Mouse (Mus musculus) spleen, adult 18-20 months (tissue): ENCODE data around the gene Mapk9.
"Not testable (repeated sequence)": the region's sequence is repeated elsewhere in the genome, so short reads cannot be mapped to it uniquely, and the experiment has no call there.

Experiments
- DNase-seq, 2 experiments: peaks; one replicate each; pipeline ENCODE4 v3.0.0; 2022; ENCODE audit warnings: mixed read lengths in 2 of 2

Gene Mapk9

DNA sequence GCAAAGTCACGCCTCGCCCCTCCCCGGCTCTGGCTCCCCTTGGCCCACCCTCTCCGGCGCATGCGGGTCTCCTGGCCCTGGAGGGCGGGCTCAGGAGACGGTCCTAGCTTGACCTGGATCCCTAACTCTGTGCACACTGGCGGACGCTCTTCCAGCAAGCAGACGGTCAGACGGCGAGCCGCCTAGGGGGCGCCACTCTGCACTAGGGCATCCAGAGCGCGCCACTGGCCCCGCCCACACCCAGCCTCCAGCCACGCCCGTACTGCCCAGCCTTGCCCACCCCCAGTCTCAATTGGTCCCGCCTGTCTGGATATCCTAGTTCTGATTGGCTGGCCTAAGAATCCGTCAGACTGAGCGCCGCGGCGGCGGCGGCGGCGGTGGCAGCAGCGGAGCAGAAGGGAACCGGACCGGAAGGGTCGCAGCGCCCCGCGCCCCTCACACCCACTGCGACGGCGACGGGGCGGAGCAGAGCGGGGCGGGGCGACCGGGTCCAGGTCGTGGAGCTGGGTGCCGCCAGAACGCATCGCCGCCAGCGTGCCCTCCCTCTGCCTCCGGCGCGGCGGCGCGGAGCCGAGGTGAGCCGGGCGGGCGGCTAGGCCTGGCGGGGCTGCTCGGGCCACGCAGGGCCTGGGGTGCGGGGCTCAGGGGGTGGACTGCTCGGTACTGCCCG, at the start of gene Mapk9:
TSS of gene Mapk9 (plus strand) at position 351 of the 670 bp plus-strand sequence.
- peak; percentile 97 to 99 for DNase-seq

DNA sequence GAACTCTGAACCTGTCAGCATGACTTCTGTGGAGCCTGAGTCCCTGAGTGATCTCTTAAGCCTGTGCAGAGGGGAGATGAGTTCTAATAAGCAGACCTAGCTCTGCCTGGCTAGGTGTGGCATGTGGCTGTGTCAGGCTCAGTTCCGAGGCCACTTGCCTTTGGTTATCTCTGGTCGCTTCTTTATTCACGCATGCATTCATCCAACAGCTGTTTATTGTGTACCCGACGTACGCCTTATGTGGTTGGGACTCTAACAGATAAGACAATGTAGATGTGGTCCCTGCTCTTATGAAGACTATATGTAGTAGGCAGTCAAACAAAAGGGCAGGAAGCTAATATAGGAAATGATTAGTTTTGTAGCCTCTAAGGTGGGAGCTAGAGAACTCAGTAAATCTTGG, 47.6 kb upstream of the Mapk9 start:
- no peak for DNase-seq

DNA sequence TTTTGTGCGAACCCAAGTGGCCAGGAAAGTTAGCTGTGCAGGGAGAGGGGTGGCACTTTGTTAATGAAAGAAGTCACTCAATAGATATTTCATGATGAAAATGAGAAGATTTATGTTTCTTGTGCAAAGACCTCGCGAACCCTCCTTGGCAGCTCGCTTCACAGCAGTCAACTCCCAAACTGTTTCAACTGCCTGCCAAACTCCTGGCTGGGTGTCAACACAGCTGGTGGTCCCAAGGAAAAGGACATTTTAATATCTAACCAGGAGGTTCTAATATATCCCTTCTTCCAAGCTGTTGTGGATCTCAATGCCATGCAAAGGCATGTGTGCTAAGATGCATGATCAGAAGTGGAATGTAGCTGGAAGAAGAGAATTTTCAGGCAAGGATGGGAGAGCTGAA, 45.0 kb upstream of the Mapk9 start:
- DNase-seq: no peak

DNA sequence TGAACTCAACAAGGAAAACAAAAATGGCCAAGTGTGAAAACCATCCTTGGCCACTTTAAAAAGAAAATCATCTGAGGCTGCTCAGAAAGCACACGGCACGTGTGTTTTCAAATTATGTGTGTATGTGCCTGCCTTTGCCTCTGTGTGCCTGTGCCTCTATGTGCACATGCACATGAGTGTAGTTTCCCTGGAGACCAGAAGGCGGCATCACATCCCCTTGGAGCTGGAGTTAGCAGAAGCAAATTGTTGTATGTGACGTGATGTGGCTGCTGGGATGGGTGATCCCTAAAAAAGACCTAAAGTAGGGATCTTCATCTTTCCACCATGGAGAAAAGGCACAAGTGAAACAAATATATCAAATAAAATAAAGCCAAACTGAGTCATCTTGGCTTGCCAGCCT, 42.8 kb upstream of the Mapk9 start:
- no peak for DNase-seq

DNA sequence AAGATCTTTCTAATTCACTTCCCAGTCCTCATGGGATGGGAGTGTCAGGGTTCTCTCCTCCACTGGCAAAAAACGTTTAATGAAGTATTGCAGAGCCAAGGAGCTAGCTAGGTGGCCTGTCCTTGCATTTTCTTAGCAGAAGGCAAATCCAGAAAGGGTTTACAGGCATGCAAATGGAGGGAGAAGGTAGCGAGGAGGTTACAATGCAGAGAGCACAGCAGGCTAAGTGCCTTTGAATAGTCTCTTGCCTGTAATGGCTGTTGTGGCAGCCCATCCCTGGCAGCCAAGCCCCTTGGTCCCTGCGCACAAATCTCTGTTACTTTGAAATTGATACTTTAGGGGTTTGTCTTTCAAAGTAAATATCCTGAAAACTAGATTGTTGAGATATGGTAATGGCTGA, 40.3 kb upstream of the Mapk9 start:
- DNase-seq: no peak

DNA sequence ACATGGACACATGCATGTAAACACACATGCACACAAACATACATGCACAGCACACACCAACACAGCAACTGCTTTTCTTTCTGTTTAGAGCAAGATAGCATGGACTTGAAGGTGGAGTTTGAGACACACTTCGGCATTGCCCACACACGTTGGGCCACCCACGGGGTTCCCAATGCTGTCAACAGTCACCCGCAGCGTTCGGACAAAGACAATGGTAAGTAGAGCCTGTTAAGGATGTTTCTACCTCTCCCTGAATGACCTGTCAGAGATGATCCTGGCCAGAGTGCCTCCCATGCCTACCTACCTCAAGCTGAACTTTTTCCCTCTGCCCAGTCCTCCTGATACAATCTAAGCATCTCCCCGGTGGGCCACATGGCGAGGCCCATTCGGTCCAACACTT, 37.6 kb upstream of the Mapk9 start:
- DNase-seq: no peak

DNA sequence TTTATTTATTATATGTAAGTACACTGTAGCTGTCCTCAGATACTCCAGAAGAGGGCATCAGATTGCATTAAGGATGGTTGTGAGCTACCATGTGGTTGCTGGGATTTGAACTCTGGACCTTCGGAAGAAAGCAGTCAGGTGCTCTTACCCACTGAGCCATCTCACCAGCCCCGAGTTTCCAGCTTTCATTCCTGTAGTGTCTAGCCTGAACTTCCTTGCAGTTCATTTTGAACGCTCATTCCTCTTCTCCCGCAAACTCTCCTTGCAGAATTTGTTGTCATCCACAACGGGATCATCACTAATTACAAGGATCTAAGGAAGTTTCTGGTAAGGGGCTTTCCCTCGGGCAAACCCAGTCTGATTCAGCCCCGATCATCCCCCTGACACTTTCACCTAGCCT, 35.9 kb upstream of the Mapk9 start:
- not testable (repeated sequence) for DNase-seq

DNA sequence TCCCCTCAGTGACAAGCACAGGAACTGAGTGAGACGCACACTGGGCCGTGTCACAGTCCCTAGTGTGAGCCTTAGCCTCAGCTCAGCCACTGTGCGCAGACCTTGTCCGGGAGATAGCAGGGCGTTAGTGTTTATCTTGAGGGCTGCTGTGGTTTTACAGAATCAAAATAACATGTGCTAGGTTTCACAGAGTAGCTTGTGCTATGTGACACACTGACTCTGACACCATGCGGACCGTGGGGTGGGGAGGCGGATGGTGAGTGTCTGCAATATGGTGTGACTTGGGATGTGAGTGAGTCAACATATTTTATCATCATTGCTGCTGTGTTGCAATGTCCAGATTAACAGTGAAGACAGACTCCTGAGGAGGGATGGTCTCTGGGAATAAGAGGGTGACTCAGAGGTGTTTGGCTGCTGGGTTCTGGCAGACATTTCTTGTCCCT, 35.4 kb upstream of the Mapk9 start:
- no peak for DNase-seq

DNA sequence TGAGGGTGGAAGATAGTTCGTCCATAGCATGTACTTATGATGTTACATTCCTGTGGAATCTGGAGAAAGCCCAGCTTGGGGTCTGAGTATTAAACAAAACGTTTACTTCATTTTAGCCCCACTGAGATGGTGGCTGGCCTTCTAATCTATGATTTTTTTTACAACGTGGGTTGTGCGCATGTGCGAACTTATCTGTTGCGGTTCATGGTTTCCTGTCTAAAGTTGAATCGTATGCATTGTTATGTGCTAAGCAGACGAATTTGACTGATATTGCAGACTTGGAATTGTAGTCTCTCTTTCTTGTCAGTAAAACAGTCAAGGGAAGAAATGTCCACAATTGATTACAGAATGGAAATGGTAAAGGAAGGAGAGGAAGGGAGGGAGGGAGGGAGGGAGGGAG, 34.7 kb upstream of the Mapk9 start:
- no peak for DNase-seq

DNA sequence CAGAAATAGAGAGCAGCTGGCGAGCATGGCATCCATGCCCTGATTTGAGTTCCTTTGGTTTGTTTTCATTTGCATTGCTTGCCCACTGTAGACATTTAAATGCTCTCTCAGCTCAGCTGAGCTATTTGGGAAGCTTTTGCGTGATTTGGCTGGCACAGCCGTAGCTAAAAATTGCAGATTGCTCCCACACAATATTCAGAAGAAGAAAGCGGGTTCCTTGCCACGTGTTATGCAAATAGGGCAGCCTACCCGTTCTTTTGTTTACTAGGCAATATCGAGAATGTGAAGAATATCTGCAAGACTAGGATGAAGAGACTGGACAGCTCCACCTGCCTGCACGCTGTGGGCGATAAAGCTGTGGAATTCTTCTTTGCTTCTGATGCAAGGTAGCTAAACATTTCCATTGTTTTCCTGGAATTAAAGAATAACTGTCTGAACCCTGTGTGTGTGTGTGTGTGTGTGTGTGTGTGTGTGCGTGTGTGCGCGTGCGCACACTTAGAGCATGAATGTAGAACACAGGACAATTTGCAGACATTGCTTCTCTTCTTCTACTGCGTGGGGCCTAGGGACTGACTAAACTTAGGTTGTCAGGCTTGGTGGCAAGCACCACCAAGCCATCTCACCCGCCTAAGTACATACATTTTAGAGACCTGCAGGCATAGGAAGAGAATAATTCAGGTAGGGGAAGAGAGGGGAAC, 27.5 kb upstream of the Mapk9 start:
- no peak for DNase-seq

DNA sequence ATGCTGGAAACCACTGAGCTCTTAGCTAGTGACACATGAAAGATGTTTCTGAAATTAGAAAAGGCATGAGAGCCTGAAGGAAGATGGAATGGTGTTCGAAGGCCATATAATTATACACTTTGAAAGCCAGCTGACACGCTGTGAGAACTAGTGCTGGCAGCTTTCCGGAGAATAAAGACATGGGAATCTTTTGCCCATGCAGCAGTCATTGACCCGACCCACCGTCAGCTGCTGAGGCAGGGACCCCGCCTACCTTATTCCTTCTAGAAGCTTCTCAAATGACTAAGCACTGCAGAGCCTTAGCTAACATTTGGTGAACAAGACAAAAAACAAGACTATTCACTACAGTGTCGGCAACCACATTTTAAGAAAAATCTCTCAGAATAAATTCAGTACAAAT, 26.9 kb upstream of the Mapk9 start:
- no peak for DNase-seq

DNA sequence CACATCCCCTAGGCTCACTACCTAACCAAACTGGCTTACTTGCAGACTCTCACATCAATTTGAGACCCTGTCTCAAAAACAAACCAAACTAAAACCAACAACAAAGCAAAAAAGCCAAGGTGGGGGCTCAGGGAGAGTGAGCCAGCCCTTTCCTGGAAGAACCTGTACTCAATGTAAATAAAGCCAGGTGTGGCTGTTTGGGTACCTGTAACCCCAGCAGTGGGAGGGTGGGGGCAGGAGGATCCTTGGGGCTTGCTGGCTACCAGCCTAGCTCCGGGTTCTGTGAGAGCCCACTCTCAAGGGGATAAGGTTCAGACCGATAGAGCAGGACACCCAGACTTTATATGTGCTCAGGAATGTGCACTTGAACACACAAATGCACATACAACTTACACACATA, 25.6 kb upstream of the Mapk9 start:
- no peak for DNase-seq

DNA sequence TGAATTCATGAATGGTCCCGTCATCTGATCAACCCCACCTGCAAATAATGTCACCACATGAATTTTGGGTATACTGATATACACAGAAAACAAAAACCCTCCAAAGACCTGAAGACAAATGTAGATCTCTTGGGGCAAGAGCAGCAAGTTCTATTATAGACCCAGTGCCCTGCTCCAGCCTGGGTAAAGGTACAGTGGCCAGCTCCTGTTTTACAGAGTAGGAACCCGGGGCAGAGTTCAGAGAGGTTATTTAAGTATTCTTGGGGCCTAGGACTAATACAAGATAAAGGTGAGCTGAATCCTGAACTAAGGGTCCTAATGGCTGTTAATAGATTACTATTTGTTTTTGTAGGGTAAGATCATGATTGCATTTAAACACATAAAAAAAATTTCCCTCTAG, 25.0 kb upstream of the Mapk9 start:
- DNase-seq: no peak

DNA sequence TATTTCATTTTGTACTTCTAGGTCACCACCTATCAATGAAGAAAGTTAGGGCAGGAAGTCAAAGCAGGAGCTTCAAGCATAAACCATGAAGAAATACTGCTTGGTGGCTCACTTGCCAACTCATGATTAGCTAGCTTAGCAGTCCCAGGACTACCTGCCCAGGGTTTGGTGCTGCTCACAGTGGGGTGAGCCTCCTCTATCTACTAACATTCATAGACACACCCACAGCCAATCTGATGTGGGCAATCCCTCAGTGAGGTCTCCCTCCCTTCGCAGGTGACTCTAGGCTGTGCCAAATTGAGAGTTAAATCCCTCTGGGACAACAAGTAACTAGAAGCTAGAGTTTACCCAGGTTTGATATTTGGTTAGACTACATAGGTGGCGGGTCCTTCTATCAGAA, 24.2 kb upstream of the Mapk9 start:
- DNase-seq: no peak

DNA sequence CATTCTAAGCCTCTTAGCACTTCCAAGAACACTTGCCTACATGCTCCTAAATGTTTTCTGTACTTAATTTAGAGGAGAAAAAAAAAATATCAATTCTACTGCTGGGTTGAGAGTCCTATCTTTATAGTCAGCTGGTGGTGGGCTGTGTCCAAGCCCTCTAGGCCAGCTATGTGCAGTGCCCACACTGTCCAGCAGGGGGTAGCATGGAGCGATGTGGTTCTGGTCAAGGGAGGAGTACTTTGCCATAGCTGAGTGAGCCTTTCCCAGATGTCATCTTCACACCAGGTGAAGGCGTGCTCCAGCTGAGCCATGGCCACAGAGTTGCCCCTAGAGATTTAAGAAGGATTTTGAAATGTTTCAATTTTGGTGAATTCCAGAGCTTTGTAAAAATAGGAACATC, 21.7 kb upstream of the Mapk9 start:
- peak; percentile 52 to 80 for DNase-seq

DNA sequence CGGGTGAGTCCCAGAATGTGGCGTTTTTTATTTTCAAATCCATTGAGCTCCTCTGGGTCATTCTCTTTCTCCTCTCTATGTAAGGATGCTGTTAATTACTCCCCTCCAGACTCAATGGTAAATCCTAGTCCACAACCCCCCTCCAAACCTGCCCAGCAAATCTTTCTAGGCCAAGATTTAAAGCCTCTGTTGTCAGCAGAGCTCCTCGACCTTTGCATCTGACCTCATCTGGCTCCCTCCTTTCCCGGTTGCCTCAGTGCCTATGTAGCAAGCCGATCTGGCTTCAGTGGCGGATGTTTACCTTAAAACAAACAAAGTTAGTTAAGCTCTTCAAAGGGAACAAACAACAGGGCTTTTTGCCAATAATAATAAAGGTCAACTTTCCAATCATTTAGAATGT, 19.3 kb upstream of the Mapk9 start:
- DNase-seq: no peak

DNA sequence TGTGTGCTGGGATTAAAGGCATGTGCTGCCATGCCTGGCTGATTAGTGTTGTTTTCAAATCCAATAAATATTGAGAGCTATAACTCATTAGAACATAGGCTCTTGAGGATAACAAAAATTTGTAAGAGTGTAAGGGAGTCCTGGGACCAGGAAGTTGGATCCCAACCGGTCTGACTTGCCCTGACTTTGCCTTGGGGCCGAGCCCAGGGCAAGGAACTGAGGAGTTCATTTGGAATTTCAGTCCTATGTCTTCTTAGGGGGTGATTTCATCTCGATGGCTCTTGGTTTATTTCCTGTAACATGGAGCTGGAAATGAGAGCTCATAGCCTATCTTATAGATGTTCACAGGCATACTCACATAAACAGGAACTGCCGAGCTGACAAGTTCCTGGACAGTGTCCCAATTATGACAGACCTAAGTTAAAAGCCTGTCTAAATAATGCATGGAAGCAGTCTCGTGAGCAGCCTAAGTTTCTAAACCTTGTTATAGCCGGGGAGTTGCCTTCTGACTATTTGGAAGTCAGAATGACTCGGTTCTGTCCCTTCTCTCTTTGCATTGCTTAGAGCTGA, 17.3 kb upstream of the Mapk9 start:
- no peak for DNase-seq

DNA sequence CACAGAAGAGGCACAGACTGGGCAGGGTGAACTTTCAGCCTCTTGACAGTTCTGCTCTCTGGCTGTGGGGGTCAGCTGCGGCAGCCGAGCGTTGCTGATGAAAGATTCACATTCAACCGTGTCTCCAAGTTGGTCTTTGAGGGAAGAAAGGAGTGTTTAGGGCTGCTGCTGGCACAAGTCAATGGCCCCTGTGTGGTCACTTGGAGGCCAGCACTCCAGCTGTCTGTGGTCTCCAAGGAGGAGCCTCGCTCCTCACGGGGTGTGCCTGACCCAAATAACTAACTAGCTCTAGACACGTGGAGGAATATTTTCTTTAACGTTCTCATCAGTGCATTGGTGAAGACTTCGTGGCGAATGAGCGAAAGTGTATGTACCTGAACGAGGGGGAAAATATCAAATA, 14.6 kb upstream of the Mapk9 start:
- no peak for DNase-seq

DNA sequence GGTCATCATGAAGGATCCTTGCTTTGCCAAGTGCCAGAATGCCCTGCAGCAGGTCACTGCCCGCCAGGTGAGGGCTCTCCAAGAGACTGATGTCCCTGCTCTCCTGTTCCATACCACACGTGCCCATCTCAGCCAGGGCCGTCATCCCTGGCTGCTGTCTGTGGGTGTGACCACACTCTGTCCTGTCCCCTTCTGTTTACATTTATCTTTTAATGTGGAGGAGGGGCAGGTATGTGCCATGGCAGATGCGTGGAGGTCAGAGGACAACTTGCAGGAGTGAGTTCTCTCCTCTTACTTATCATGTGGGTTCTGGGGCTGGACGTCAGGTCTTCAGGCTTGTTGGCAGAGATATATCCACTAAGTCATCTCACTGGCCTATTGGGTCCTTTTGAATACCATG, 13.6 kb upstream of the Mapk9 start:
- no peak for DNase-seq

DNA sequence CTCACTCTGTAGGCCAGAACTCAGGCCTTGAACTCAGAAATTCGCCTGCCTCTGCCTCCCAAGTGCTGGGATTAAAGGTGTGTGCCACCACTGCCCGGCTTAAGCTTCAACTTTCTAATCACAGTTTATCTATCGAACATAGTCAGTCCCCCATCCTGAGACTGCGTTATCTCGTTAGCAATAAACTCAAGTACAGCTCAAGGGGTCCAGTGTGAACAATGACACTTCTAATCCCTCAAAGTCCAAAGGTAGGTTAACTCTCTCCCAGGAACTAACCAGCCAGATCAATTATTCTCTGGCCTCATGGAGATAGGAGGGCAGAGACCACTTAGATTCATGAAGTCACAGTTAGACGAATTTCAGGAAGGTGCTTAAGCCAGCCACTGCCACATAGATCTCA, 12.3 kb upstream of the Mapk9 start:
- DNase-seq: no peak

DNA sequence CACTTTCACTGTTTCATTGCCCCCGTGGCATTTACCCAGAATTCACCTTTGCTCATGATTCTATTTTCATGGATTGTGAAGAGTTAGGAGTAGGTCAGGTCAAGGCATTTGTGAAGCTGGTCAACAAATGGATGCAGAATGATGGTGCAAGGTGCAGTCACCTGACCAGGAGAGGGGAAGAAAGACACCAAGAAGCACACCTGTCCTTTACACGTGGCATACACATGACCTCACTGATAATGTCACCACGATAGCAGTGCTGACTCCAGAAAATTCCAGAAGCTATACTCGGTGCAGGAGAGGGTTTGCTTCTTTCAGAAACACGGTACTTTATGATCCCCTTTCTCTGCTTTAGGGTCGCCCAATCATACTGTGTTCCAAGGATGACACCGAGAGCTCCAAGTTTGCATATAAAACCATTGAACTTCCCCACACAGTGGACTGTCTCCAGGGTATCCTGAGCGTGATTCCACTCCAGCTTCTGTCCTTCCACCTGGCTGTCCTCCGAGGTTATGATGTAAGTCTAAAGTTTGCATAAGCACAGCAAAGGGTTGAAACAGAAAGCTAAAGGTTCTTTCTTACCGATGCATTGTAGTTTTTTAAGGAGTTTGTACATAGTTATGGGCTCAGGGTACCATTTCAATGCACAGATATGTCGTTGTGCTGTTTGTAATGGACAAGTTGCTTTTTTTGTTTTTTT, 11.1 kb upstream of the Mapk9 start:
- no peak for DNase-seq

DNA sequence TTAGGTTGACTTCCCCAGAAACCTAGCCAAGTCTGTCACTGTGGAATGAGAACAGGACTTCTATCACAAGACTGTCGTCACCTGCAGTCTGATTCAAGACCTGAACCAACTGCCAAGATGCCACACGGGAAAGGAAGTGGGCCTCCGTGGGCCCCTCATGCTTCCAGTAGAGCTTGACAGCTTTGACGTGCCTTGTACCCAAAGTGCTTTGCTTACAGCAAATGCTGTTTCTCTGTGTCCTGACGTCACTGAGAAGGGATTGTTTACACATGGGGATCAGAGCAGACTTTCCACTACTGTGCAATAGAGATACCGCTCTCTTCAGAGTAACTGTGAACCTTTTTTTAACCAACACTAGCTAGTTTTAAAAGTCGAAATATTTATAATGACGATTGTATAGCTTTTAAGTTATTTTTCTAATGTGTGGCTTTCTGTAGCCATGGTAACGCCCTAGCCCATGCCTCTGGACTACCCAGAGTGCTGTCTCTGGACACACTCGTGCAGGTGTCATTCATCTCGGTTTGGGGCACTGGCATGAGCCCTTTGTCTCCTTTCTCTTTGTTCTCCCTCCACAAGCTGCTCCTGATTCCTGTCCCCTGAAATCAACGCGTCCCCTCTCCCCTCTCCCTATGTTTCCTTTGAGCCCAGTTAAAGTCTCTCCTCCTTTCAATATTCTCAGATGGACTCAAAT, 8.7 kb upstream of the Mapk9 start:
- DNase-seq: no peak

DNA sequence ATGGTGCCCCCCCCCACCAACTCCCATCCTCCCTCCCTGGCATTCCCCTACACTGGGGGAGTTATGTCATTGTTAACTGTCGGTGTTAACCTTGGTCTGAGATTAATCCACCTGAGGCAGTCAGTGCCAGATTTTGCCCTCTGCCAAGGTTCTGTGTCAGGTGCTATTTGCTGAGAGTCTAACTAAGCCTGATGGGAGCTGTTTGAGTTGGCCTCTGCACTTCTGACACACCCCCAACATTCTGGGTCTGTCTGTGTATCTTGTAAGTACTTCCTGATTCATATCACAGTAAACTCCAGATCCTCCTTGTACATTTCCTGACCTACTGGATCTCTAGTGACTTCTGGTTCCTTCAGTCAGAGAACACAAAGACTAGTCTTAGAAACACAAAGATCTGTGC, 5.9 kb upstream of the Mapk9 start:
- no peak for DNase-seq
